Mouse (Mus musculus): ENCODE measurements around the gene Slc30a4.

Slc30a4 gene
- long read RNA-seq, experiment 1, full-length matches to known transcripts = 1 of 4 reads
- long read RNA-seq, experiment 1, partial matches to known transcripts = 0 of 4 reads
- long read RNA-seq, experiment 1, other reads (novel, unspliced or antisense) = 3 of 4 reads
- long read RNA-seq, experiment 2, partial matches to known transcripts = 0 of 5 reads
- long read RNA-seq, experiment 2, other reads (novel, unspliced or antisense) = 5 of 5 reads

GRCm38 (mm10) chr2:122702181-122703036, at the start of gene Slc30a4:
TSS of gene Slc30a4 (minus strand) at chr2:122702663.
- intact Hi-C loops (cut with DNase I) = loop anchor here (2.0 kb wide), 1 partner anchor 36 kb away; the partner anchor contains the start of gene Bloc1s6

- intact Hi-C loops (cut with DNase I) = no loop called here
Measured at GRCm38 (mm10) chr2:122746461-122746860, 44.0 kb upstream of the Slc30a4 start.

- intact Hi-C loops (cut with DNase I) = loop anchor here (2.0 kb wide), 1 partner anchor 36 kb away; the partner anchor contains the start of gene Slc30a4
Measured at GRCm38 (mm10) chr2:122739023-122739422, 36.6 kb upstream of the Slc30a4 start.

- intact Hi-C loops (cut with DNase I) = loop anchor here (2.0 kb wide), 1 partner anchor 35 kb away; the partner anchor contains the start of gene Slc30a4
Measured at GRCm38 (mm10) chr2:122737894-122738830, 35.7 kb upstream of the Slc30a4 start, which contains the start of gene Bloc1s6. TSS of gene Bloc1s6 (plus strand) at chr2:122738503.

GRCm38 (mm10) chr2:122731456-122731855, 29.0 kb upstream of the Slc30a4 start:
- intact Hi-C loops (cut with DNase I) = no loop called here

GRCm38 (mm10) chr2:122725604-122726003, 23.1 kb upstream of the Slc30a4 start:
- intact Hi-C loops (cut with DNase I) = no loop called here

GRCm38 (mm10) chr2:122720564-122720963, 18.1 kb upstream of the Slc30a4 start:
- intact Hi-C loops (cut with DNase I) = no loop called here

- intact Hi-C loops (cut with DNase I) = no loop called here
Measured at GRCm38 (mm10) chr2:122719232-122719631, 16.8 kb upstream of the Slc30a4 start.

GRCm38 (mm10) chr2:122716301-122716842, 13.9 kb upstream of the Slc30a4 start:
- intact Hi-C loops (cut with DNase I) = no loop called here

- intact Hi-C loops (cut with DNase I) = no loop called here
Measured at GRCm38 (mm10) chr2:122715148-122715692, 12.8 kb upstream of the Slc30a4 start.

- intact Hi-C loops (cut with DNase I) = no loop called here
Measured at GRCm38 (mm10) chr2:122712848-122713247, 10.4 kb upstream of the Slc30a4 start.

GRCm38 (mm10) chr2:122711911-122712310, 9.4 kb upstream of the Slc30a4 start:
- intact Hi-C loops (cut with DNase I) = no loop called here

- intact Hi-C loops (cut with DNase I) = no loop called here
Measured at GRCm38 (mm10) chr2:122709156-122709555, 6.7 kb upstream of the Slc30a4 start.

- intact Hi-C loops (cut with DNase I) = no loop called here
Measured at GRCm38 (mm10) chr2:122708080-122708479, 5.6 kb upstream of the Slc30a4 start.

- intact Hi-C loops (cut with DNase I) = no loop called here
Measured at GRCm38 (mm10) chr2:122704572-122704971, 2.1 kb upstream of the Slc30a4 start.

- intact Hi-C loops (cut with DNase I) = loop anchor here (2.0 kb wide), 1 partner anchor 37 kb away; the partner anchor contains the start of gene Bloc1s6
Measured at GRCm38 (mm10) chr2:122701871-122702180, 637 bp downstream of the Slc30a4 start.

GRCm38 (mm10) chr2:122701012-122701411, 1.5 kb downstream of the Slc30a4 start:
- intact Hi-C loops (cut with DNase I) = no loop called here

- intact Hi-C loops (cut with DNase I) = no loop called here
Measured at GRCm38 (mm10) chr2:122697526-122697925, 4.9 kb downstream of the Slc30a4 start.

GRCm38 (mm10) chr2:122686665-122687064, 15.8 kb downstream of the Slc30a4 start:
- intact Hi-C loops (cut with DNase I) = no loop called here

GRCm38 (mm10) chr2:122683641-122684040, 18.8 kb downstream of the Slc30a4 start:
- intact Hi-C loops (cut with DNase I) = no loop called here

- intact Hi-C loops (cut with DNase I) = no loop called here
Measured at GRCm38 (mm10) chr2:122682520-122682919, 19.9 kb downstream of the Slc30a4 start.

Measured in adrenal gland (tissue).